Mouse (Mus musculus): Measurements from ENCODE around the gene Sst.
"Not testable (repeated sequence)": the region's sequence is repeated elsewhere in the genome, so short reads cannot be mapped to it uniquely, and the experiment has no call there.

Gene Sst

DNA sequence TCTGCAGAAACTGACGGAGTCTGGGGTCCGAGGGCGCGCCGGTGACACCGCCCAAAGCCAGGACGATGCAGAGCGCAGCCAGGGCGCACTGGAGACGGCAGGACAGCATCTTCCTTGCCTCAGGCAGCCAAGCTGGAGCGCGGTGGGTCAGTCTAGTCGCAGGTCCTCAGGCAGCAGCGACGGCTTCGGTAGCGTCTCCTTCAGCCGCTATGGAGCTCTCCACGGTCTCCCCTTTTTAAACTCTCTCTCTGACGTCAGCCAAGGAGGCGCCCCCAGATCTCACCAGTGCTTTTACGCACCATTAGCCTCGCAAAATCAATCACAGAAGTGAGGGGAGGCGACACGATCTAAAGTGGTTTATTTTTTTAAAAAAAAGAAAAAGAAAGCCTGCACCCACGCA is at the start of gene Sst:
Gene Sst, minus strand, starts transcription at position 323 of the 400 bp plus-strand sequence.
- no peak for DNase-seq

DNA sequence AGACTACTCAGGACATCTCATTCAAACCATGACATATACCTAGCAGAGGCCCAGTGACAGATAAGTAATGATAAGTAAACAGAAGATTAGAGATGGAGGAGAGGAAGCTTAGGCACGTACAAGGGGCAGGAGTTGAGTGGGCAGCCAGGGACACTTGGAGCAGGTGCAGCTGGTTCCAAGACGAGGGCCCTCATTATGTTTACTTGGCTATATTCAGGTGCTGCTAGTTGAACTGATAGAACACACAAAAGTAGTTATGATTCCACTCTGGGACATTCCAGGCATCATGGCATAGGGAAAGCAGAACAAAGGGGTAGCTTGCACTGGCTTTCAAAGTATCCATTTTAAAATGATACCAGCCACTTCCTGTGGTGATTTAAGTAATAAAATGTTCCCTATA is 43.6 kb upstream of the Sst start:
- DNase-seq = no peak

DNA sequence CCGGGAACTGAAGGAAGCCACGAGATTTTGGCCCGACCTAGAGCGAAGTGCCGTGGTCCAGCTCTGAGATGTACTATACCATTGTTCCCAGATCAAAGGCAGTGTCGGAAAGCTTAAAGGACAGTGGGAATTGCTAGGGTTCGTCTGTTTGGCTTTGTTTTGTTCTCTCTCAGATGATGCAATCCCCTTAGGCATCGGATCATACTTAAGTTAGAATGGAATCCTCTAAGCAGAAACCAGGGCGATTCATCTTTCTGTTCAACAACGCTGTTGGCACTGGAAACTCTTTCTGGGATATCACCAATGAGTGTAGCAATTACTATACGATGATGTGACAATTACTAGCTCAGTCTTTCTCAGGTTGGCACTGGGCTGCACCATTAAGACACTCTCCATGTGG is 41.5 kb upstream of the Sst start, which contains the start of gene Rtp2:
Gene Rtp2, minus strand, starts transcription at position 101 of the 400 bp plus-strand sequence.
- no peak for DNase-seq

DNA sequence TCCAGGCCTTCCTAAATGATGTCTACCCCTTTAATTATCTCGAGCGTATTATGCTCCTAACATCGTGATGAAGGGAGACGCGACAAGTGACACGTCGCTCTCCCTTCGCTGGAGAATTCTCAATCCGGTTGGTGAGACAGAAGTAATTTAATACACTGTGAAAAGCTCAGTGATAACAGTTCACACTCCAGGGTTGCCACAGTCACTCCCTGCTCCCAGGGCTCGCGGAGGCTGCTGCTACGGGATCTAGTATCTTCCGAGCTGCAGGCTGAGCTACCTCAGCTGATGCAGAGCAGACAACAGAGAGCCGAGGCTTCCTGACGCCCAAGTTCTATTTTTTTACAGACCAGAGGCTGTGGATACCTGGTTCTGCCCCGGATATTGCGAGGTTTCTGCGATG is 40.5 kb upstream of the Sst start:
- DNase-seq = no peak

DNA sequence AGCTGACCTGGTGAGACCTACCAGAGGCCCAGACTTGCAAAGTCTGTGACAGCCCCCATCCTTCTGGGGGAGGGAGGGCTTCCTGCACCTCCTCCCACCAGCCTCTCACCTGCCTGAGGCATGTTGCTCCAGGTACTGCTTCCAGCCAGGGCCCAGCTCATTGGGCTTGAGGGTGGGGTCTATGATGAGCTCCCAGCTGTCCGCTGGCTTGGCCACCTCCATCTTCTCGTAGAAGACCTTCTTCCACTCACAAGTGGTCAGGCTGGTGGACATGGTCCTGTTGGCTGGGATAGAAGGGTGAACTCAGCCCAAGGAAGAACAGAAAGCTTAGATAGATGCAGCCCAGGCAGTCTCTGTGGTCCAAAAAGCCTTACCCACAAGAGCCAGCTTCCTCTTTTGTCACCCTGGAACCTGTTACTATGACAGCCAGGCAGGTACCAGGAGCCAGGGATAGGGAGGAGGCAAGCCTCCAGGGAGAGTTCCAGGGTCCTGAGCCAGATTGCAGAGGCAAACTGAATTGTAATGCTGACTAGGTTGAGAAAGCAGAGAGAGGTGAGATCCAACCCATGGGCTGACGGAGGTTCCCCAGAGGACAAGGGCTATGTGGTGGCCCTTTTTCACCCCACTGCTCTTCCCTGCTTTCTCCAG is 39.8 kb upstream of the Sst start:
- DNase-seq = no peak

DNA sequence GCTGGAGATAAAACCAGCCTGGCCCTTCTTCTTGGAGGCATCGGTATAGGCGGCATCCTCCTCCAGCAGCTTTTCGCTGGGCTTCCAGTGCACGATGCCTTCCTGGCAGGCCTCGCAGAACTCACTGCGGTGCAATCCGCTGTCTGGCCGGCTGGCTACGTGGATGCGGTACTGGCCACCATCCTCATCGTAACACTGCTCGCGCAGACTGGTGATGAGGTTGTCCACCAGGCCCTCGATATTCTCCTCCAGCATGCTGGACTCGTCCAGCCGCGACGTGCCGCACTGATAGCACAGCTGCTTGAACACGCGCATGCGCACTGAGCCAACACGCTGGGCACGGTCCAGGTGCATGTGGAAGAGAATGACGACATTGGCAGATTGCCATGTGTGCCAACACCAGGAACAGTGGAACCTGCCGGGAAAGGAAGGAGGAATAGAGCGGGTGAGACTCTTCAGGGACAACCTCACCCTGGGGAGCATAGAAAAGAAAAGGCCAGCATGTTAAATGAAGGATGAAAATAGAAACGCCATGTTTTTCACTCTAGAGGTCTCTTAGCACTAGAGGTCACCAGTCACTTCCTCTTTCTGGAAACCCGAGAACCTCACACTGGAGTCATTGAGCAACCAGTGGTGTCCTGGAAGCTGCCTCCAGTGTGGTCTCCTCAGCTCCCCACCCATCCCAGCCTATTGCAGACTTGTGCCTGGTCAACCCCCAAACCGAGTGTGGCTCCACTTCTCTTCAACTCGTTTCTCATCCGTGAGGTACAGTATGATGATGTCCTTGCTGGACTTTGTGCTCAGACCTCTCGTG is 36.8 kb upstream of the Sst start:
- no peak for DNase-seq

DNA sequence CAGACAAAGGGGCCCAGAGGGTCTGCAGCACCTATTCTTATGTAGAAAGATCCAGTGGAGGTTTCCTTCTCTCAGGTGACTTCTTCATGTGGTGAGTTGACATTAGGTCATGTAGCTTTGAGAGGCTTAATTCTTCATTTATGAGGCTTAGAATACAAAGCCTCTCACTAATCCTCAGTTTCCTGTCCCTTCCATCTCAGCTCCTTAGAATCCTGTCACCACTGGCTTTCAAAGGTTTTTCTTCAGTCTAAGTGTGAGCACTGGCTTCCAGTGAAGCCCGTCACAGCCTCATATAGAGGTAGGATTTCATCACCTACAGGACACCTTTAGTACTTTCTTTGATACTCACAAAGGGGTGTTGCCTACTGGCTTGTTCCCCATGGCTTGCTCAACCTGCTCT is 32.1 kb upstream of the Sst start:
- no peak for DNase-seq

DNA sequence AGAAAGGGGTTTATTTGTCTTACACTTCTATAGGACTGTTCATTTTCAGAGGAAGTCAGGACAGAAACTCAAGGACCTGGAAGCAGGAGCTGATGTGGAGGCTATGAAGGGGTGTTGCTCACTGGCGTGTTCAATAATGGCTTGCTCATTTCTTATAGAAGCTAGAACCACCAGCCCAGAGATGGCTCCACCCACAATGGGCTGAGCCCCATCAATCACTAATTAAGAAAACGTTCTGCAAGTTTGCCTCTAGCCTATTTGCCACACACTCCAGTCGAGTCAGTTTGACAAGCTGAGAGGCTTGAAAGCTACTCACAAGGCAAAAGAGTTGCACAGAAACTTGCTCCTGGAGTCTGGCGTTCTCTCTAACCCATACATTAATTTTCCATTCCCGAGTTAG is 30.9 kb upstream of the Sst start:
- DNase-seq = no peak

DNA sequence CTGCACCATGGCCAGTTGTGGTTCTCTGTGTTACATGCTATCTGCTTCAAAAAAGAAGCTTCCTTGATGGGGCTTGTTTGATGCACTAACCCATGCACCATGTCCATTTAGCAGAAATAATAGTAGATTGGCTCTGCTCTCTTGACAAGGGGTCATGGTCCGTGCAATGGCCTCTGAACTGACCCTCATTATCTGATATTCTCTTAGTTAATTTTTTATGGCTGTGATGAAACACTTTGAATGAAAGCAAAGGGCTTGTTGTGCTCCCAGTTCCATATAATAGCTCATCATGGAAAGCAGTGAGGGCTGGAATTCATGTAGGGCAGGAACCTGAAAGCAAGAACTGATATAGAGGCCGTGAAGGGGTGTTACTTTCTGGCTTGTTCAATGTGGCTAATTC is 28.7 kb upstream of the Sst start:
- DNase-seq = no peak

DNA sequence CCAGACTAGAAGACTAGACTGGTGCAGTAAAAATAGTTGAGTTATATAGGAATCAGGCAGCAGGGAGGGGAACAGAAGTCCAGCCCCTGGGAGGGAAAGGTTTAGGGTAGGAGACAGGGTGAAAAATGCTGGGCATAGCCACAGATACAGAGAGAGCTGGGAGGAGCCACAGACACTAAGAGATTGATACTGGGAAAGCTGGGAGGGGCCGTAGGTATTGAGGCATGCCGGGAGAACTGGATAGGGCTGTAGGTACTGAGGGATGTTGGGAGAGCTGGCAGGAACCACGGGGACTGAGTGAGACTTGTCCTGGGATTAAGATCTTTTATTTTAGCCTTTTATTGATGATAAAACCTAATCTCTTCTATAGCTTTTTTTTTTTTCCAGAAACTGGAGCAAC is 22.6 kb upstream of the Sst start:
- no peak for DNase-seq

DNA sequence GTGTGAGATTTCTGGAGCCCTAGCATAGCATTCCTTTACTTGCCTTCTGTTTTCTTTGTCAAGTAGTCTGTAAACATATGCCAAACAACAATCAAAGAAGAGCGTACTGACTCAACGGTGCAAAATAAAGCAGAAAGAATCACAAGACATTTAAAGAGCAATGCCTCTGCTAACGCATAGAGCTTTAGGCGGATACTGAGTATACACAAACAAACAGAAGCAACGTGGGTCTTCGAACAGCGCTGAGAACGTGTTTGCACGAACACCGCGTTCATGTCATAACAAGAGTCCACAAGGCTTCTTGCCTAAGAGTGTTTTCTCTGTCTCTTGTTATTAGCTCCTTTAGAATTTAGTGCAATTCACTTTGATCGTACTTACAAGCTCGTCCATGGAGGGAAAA is 22.0 kb upstream of the Sst start:
- no peak for DNase-seq

DNA sequence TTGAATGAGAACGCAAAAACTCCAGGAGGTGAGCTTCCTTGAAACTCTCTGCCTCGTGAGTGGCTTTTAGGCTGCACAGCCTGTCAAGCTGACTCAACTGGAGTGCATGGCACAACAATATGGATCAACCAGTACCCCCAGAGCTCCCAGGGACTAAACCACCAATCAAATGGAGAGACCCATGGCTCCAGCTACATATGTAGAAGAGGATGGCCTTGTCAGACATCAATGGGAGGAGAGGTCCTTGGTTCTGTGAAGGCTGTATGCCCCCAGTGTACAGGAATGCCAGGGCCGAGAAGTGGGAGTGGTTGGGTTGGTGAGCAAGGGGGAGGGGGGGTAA is 18.2 kb upstream of the Sst start:
- not testable (repeated sequence) for DNase-seq

DNA sequence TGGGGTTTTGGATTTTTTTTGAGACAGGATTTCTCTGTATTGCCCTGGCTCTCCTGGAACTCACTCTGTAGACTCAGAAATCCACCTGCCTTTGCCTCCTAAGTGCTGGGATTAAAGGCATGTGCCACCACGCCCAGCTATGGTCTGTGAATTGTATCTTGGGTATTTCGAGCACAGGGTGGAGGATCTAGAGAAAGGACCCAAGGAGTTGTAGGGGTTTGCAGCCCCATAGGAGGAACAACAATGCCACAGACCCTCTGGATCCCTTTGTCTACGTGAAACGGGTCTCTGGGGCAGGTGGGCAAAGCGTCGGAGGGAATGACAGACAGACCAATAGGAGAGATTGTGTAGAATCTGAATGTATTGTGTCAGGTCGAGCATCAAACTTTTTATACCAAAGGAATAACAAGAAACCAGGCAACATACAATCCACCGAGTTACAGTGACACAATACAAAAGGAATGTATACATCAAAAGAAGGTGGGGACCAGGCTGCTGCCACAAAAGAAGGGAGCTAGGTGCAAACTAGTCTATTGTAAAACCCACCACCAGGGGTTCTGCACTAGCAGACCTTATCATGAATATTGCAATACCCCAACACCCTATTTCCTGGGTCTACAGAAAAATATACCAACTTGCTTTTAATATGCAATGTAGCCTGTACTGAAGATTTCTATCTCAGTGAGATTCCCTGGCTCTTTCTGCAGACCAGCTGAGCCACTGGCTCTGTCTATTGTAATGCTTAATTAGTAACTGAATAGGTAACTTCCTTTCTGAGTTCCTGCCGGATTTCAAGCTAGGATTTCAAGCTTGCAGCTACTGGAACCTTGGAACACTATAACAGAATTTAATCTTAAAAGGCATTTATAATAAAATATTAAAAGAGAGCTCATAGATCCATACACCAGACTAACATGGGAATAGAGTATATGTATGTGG is 17.6 kb upstream of the Sst start:
- DNase-seq = not testable (repeated sequence)

DNA sequence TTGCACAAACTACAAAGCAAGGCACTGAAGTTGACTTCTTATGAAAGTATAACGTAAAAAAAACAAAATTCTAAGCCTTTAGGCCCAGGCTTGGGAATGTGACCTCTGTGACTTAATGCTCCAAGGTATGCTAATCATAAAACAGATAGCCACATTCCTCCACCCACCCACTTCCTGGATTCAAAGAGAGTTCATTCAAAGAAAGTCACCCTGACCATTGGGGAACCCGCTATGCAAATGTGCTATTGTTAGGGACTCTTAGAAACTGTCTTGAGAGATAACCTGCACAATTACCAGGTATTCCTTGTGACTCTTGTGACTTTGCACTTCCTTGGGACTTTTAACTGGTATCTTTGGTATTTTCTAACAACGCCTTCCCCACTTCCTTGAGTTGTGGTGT is 15.8 kb upstream of the Sst start:
- DNase-seq = not testable (repeated sequence)

DNA sequence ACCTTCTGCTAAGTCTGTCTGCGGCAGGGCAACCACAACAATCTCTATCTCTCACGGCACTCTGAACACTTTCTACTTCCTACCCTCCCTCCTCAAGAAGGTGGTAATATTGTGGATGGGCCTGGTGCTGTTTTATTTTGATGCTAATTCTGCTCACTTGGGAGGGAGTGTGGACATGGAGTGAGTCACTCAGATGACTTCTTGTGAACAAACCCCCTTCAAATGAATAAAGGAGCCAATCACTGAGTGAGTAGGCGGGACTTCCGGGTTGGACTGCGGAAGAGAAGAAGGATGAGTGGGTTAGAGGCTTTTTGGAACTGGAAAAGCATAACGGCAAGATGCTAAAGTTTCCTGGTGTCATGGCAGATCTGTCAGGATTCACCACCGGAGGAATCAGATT is 10.7 kb upstream of the Sst start:
- no peak for DNase-seq

DNA sequence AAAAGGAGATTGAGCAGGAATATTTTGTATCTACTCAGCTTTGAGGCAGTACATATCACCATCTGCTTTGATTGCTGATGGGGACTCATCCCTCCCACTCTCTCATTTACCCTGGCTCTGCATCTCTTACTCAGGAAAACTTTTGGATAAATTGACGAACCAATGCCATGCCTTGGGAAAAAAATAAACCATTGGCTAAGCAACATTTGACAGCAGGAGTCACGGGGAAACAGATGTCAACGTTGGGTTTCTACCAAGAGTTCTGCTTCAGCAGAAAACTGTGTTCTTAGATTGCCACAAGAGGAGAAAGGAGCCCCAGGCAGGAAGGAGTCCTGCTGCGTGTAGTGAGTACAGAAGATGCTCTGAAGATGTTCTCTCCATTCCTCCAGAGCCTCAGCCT is 9.3 kb upstream of the Sst start:
- no peak for DNase-seq

DNA sequence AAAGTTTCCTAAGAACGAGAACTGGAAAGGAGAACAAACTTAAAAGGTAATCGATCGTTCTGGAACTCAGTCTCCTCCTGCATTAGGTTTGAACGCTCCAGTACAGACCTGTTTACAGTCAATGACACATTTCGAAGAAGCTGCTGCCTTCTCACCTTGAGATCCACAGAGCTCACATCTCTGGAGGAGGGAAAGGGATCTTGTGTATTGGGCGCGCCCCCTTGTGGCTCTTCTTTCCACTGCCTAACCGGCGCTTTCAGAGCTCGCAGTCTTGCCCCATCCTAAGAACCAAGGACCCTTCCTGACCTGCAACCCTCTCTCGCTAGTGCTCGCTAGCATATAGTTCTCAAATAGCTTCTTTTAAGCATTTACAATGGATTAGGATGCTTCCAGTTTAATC is 8.1 kb upstream of the Sst start:
- DNase-seq = peak; percentile 34 to 77

DNA sequence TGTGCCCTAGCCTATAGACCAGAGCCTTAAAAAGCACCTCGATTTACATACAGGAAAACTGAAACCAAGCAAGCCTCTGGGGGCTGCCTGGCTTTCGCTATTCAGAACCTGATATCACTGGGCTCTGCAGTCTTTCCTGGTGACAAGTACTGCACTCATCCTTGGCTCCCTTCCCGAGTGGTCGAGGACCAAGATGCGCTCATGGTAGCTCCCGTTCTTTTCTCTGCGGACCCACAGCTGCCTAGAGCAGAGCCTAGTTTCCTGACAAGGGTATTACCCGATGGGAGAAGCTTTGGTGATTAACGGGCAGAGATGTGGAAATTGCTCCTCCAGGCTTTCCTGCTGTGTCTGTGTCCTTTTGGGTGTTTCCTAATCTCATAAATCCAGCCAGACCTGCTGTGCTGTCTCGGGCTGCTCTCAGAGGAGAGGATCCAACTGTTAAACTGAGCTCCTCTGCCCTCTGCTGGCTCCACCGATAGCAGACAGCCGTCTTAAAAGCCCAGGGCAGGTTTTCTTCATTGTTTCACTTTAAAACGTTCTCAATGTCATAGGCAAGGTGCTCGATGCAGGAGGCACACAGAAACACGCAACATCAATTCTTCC is 7.3 kb upstream of the Sst start:
- peak; percentile 22 to 57 for DNase-seq

DNA sequence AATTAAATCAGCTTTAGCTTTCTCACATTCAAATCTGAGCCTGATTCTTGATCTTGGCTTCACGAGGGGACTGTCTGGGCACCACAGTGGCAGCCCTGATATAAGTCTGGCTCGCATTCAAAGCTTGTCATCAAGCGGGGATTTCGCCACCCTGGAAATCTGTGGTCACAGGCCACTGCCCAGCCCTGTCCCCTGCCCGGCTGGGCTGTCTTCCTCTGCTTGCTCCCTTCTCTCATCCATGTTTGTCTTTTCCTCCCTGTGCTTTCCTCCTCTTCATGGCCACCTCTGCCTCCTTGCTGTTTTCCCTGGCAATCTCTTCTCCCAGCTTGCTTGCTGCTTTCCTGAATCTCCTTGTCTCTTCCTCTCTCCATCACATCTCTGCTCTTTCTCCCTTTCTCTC is 6.7 kb upstream of the Sst start:
- no peak for DNase-seq

DNA sequence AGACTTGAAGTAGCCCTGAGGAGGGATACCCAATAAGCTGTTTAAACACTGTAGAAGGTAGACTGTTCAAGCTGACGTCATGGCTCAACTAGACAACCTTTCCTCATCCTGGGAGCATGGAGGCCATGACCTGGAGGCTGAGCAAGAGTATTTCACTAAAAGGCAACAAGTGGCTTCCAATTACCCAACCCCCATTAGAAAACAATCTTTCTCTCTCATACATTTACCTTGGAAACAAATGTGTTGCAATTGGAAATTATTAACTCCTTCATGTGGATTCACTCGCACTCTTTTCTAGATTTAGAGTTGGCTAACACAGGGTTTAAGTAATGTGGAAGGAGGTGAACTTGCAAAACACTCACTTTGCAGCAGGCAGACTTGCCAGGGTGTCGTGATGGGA is 4.4 kb upstream of the Sst start:
- no peak for DNase-seq

DNA sequence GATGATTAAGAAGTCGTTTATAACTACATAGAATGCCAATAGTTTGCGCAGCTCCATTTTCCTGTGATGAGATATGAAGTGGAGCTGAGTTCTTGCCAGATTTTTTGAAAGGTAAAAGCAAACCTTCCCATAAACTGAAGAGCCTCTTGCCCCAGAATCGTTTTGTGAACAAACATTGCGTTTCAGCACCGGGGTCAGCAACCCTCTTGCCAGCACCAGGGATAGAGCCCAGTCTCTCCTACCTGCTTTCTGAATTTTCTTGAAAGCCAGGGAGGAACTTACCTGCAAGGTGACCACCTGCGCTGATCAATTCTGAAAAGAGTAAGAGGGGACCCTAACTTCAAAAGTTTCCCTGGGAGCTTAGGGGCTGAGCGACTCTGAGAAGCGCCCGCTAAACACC is 607 bp downstream of the Sst start:
- DNase-seq = no peak

DNA sequence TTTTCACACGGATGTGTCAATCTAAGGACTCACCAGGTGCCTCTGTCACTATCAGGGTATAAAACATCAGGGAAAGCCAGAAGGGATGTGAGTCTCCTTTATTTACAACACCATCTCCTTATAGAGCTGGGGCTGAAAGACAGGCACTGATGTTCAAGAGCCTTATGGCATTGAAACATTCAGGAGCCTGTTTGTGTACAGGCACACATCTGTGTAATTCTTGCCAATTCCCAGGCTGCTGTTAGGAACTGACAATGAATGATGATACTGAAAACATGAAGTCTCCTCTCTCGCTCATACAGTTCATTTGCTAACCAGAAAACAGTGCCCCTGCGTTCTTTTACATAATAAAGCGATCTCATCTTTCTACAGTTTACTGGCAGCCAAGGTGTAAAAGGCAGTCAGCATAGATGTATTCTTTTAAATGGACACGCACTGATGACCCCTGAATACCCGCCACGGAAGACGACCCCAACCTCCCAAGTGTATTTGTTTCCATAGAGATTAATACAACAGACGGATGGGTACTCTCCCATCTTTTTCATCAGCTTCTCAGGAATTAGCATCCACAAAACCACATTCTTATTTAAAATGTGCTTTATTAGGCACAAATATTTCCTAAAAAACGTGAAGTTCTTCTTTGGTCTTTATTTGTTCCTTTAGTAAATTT is 2.7 kb downstream of the Sst start:
- no peak for DNase-seq

DNA sequence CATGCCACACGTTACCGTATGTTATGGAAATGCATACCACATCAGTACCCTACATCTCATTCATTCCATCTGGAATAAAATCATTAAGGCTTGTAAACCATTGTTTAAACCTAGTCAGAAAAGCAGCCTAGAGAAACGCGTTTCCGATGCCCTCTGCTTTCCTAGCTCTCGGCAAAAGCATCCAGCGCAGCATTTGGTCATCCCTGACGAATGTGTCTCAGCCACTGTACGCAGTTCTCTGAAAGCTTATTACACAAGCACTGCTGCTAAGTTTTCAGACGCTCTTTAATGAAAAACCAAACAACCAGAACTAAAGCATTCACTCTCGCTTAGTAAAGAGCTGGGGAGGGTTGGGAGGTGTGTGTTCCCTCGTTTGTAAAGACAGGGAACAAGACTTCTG is 5.7 kb downstream of the Sst start:
- no peak for DNase-seq

All from spleen, adult 18-20 months (tissue).